Mouse (Mus musculus): ENCODE measurements around the gene Mrps6.

GRCm38 (mm10) chr16:92098351-92099051 is 40.4 kb downstream of the Mrps6 start:
- TF ChIP-seq POLR2A (IDR thresholded peaks at IDR 0.05; ENCODE audit: low read depth, low read length): no peak
- no peak for TF ChIP-seq CTCF (IDR thresholded peaks at IDR 0.05; ENCODE audit: borderline replicate concordance, insufficient read depth, low read length)

Measured in embryonic fibroblast, embryonic 13.5 days (primary cell).